10 mouse cellular contexts compared by ENCODE assay signal in the genomic region with DNA sequence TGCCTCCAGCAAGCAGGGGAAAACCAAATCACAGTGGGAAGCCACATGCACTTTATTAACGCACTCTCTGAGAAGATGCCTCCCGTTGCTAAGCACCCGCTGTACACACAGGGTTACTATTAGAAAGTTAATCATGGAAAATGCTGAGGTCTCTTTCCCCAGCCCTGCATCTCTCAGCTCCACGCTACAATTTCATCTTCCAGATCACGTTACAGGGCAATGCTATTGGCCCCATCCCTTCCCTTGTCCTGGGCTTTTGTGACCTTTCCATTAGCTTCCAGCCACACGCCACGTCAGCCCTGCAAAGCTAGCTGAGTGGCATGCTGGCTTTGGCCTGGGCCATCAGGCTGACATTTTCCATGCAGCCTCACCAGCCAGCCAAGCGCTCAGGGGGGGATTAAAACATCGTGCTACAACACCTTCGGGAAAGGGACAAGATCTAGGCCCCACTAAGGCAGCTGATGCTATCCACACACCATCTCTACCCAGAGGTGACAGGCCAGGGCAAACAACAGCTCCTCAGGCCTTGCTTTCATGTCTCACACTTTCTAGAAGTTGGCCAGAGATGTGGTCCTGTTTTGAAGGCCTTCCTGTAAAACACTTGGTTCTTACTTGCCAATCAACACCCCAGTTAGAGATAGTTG.
DNase-seq lines count a peak whose midpoint lies in the region; ATAC-seq and TF ChIP-seq lines count a peak whose summit lies in the region.
"Had no signal": no experiment of that assay in that cellular context is flagged by ENCODE, and none has a peak within 500 bp of the region (broad histone marks: within the 10 kb centered on the region; RNA-seq: fewer than 3 reads in every experiment).

No protein-coding gene starts in this region.

- no peak overlapping the region for H3K4me2 ChIP-seq in limb, embryonic 15.5 days

- H3K9me3 ChIP-seq in limb, embryonic 15.5 days, result no peaks in the 10 kb centered on the region

- H3K4me1 ChIP-seq in limb, embryonic 15.5 days, result peaks cover 4% of the 10 kb centered on the region; the same call in 1 of the 2 replicates

- WGBS in limb, embryonic 15.5 days, result 25% methylated on average over 10 of the region's 10 CpGs

- 0 out of 2 replicates have a peak, but pooled peaks have one; percentile 30 for ATAC-seq in limb, embryonic 15.5 days (ENCODE audit: insufficient number of reproducible peaks, low FRiP score, low TSS enrichment, low read depth)

- DNase-seq in urinary bladder, adult 2 months (ENCODE audit: low spot score), result peak; percentile 25
- DNase-seq in urinary bladder, postnatal 25 days (ENCODE audit: low spot score), result no peak
- peak; percentile 88 for DNase-seq in gastrocnemius, adult 2 months
- no peak for DNase-seq in cerebellum, adult 8-10 months
- no peak for DNase-seq in urinary bladder, postnatal 10 days (ENCODE audit: low spot score)
- DNase-seq in urinary bladder, postnatal 14 days (ENCODE audit: low spot score), result no peak
- DNase-seq in cerebellum, adult 11 months, result no peak
- DNase-seq: spleen, adult 18-20 months had no signal

- TF ChIP-seq CTCF in gastrocnemius, adult 2 months (IDR thresholded peaks at IDR 0.05), result no peak

- intact Hi-C loops in gastrocnemius, adult 2 months (cut with DNase I), result loop anchor here (2.0 to 5.0 kb wide), 2 partner anchors 40 to 100 kb away; no protein-coding TSS in a partner anchor

- no peaks in the 10 kb centered on the region for H3K36me3 ChIP-seq in limb, embryonic 15.5 days

- H3K27me3 ChIP-seq in limb, embryonic 15.5 days, result no peaks in the 10 kb centered on the region

- peak overlapping the region; percentile 91 for H3K27ac ChIP-seq in gastrocnemius, adult 2 months
- H3K27ac ChIP-seq in limb, embryonic 15.5 days, result peak overlapping the region; percentile 30

- no peak overlapping the region for H3K9ac ChIP-seq in limb, embryonic 15.5 days

- no peak overlapping the region for H3K4me3 ChIP-seq in gastrocnemius, adult 2 months
- H3K4me3 ChIP-seq in limb, embryonic 15.5 days, result no peak overlapping the region
- H3K4me3 ChIP-seq: erythroblast, embryonic 14.5 days had no signal

Comparison
In these comparisons a context has a peak if more than half of its experiments do, and no peak if none do; other contexts are left out.
1. DNase-seq: peak in urinary bladder, adult 2 months (single experiment) and gastrocnemius, adult 2 months (single experiment); none in urinary bladder, postnatal 25 days (single experiment), cerebellum, adult 8-10 months (single experiment), urinary bladder, postnatal 10 days (single experiment), urinary bladder, postnatal 14 days (single experiment) and cerebellum, adult 11 months (single experiment).